Mouse (Mus musculus) right cerebral cortex, postnatal 36 days (tissue): ENCODE results near the gene Pde10a.

Experiments
- DNase-seq, 2 experiments: peaks; one replicate each; pipeline ENCODE4 v3.0.0; 2022; ENCODE audit warnings: low spot score in 2 of 2, mixed read lengths in 1 of 2

Gene Pde10a

GRCm38 (mm10) chr17:8745334-8745733, 220.2 kb downstream of the Pde10a start:
- DNase-seq = no peak

GRCm38 (mm10) chr17:8749426-8749825, 224.3 kb downstream of the Pde10a start:
- DNase-seq = no peak

- DNase-seq = no peak
Measured at GRCm38 (mm10) chr17:8757576-8757975, 232.4 kb downstream of the Pde10a start.

- no peak for DNase-seq
Measured at GRCm38 (mm10) chr17:8763248-8763647, 238.1 kb downstream of the Pde10a start.

GRCm38 (mm10) chr17:8765987-8766576, 240.9 kb downstream of the Pde10a start:
- DNase-seq = no peak

- DNase-seq = no peak
Measured at GRCm38 (mm10) chr17:8769155-8769554, 244.0 kb downstream of the Pde10a start.

- DNase-seq = peak; percentile 26 to 57
Measured at GRCm38 (mm10) chr17:8773391-8773790, 248.2 kb downstream of the Pde10a start.

- DNase-seq = no peak
Measured at GRCm38 (mm10) chr17:8774301-8774700, 249.1 kb downstream of the Pde10a start.

GRCm38 (mm10) chr17:8775571-8776161, 250.5 kb downstream of the Pde10a start:
- no peak for DNase-seq

GRCm38 (mm10) chr17:8777710-8778109, 252.5 kb downstream of the Pde10a start:
- peak; percentile 23 to 49 for DNase-seq

- no peak for DNase-seq
Measured at GRCm38 (mm10) chr17:8778839-8779238, 253.7 kb downstream of the Pde10a start.

GRCm38 (mm10) chr17:8780484-8780883, 255.3 kb downstream of the Pde10a start:
- DNase-seq = no peak

GRCm38 (mm10) chr17:8781040-8781439, 255.9 kb downstream of the Pde10a start:
- DNase-seq = no peak

GRCm38 (mm10) chr17:8781576-8781975, 256.4 kb downstream of the Pde10a start:
- DNase-seq = no peak

GRCm38 (mm10) chr17:8785908-8786307, 260.7 kb downstream of the Pde10a start:
- peak; percentile 63 to 77 for DNase-seq

GRCm38 (mm10) chr17:8786484-8786883, 261.3 kb downstream of the Pde10a start:
- DNase-seq = no peak

- DNase-seq = no peak
Measured at GRCm38 (mm10) chr17:8787762-8788161, 262.6 kb downstream of the Pde10a start.

GRCm38 (mm10) chr17:8791561-8791960, 266.4 kb downstream of the Pde10a start:
- DNase-seq = no peak

GRCm38 (mm10) chr17:8792611-8793010, 267.4 kb downstream of the Pde10a start:
- no peak for DNase-seq

GRCm38 (mm10) chr17:8797624-8798023, 272.5 kb downstream of the Pde10a start:
- no peak for DNase-seq

GRCm38 (mm10) chr17:8798531-8799295, 273.5 kb downstream of the Pde10a start:
- no peak for DNase-seq

GRCm38 (mm10) chr17:8799296-8799731, 274.1 kb downstream of the Pde10a start:
- DNase-seq = no peak

GRCm38 (mm10) chr17:8799914-8800420, 274.8 kb downstream of the Pde10a start:
- no peak for DNase-seq
